Mouse (Mus musculus) kidney, postnatal 0 days (tissue): ENCODE data around the gene Dpp4. TPM values are rescaled to one million over a fixed set of nuclear protein-coding genes. Genes with fewer than 3 reads are reported as not detected.

Experiments used
- ATAC-seq: fragments of 200-750 bp; cut with Nextera tagmentation; replicated peaks from 2 replicates; pipeline ENCODE4 v1.8.0; 2017; ENCODE audit warnings: low read depth, moderate number of reproducible peaks, moderate TSS enrichment, moderate library complexity; ENCODE audit not compliant: low FRiP score
- DNase-seq: peaks from one replicate; pipeline ENCODE4 v3.0.0-alpha.2; 2016; ENCODE audit warnings: low spot score
- H3K27ac ChIP-seq: fragments of 300-500 bp; sonication (generic); 2 replicates; pipeline ENCODE4 v1.5.1; 2014; ENCODE audit warnings: mild to moderate bottlenecking
- H3K27me3 ChIP-seq: fragments of 300-500 bp; sonication (generic); 2 replicates; pipeline ENCODE4 v1.6.1; 2014; ENCODE audit warnings: low read length, mixed read lengths; ENCODE audit not compliant: insufficient read depth
- H3K36me3 ChIP-seq: fragments of 300-500 bp; sonication (generic); 2 replicates; pipeline ENCODE4 v1.6.1; 2014; ENCODE audit warnings: low read length, mixed read lengths; ENCODE audit not compliant: insufficient read depth
- H3K4me1 ChIP-seq: fragments of 300-500 bp; sonication (generic); replicated peaks from 2 replicates; pipeline ENCODE4 v1.6.1; 2014; ENCODE audit warnings: antibody characterized with exemption, low read length, mixed read lengths; ENCODE audit not compliant: insufficient read depth
- H3K4me2 ChIP-seq: fragments of 300-500 bp; sonication (generic); 2 replicates; pipeline ENCODE4 v1.6.1; 2014; ENCODE audit warnings: mild to moderate bottlenecking, low read length, moderate library complexity, mixed read lengths
- H3K4me3 ChIP-seq: fragments of 300-500 bp; sonication (generic); replicated peaks from 2 replicates; pipeline ENCODE4 v1.5.1; 2014; ENCODE audit warnings: low read depth, low read length
- H3K9ac ChIP-seq: fragments of 300-500 bp; sonication (generic); 2 replicates; pipeline ENCODE4 v1.6.1; 2014; ENCODE audit warnings: low read depth, low read length
- H3K9me3 ChIP-seq: fragments of 300-500 bp; sonication (generic); replicated peaks from 2 replicates; pipeline ENCODE4 v1.6.1; 2016; ENCODE audit warnings: low read length, inconsistent platforms, mixed read lengths
- CTCF ChIP-seq: IDR thresholded peaks from 2 replicates; pipeline ENCODE4 v1.5.1; 2016; ENCODE audit warnings: antibody characterized with exemption, low read depth, mild to moderate bottlenecking, moderate library complexity
- WGBS: fragments of 180-500 bp; shearing (Covaris S2); extraction: QIAGEN DNeasy Blood & Tissue Kit; methylation state at CpG from one replicate; pipeline ENCODE4 v1.1.7; 2014; 5-methylcytosine and 5-hydroxymethylcytosine counted together
- polyA plus RNA-seq: library from polyadenylated mRNA; unstranded; fragments of >200 nt; fragmentation: Nextera tagmentation; extraction: Ambion mirVana; gene quantifications from 2 replicates; pipeline ENCODE4 v1.2.1, GENCODE M21; 2015

Dpp4 gene
- polyA plus RNA-seq, 1 experiment from 2014 or later: 87.8 TPM

GRCm38 (mm10) chr2:62306978-62307377 is 105.1 kb downstream of the Dpp4 start:
- H3K27ac ChIP-seq: no peak overlapping the region
- no peak overlapping the region for H3K4me3 ChIP-seq
- no peak for ATAC-seq
- TF ChIP-seq CTCF: no peak
- H3K9ac ChIP-seq: no peak overlapping the region
- no peaks in the 10 kb centered on the region for H3K36me3 ChIP-seq
- no peaks in the 10 kb centered on the region for H3K9me3 ChIP-seq
- no peaks in the 10 kb centered on the region for H3K4me1 ChIP-seq
- no peak overlapping the region for H3K4me2 ChIP-seq
- no peak for DNase-seq
- no peaks in the 10 kb centered on the region for H3K27me3 ChIP-seq
- WGBS: 70% methylated on average over 5 of the region's 5 CpGs

GRCm38 (mm10) chr2:62301716-62302115 is 110.3 kb downstream of the Dpp4 start:
- no peaks in the 10 kb centered on the region for H3K4me1 ChIP-seq
- WGBS: 95% methylated on average over 2 of the region's 2 CpGs
- H3K9me3 ChIP-seq: no peaks in the 10 kb centered on the region
- no peaks in the 10 kb centered on the region for H3K36me3 ChIP-seq
- H3K9ac ChIP-seq: no peak overlapping the region
- DNase-seq (no peak), ATAC-seq (no peak)
- no peak overlapping the region for H3K4me2 ChIP-seq
- no peak overlapping the region for H3K27ac ChIP-seq
- no peak for TF ChIP-seq CTCF
- no peaks in the 10 kb centered on the region for H3K27me3 ChIP-seq
- no peak overlapping the region for H3K4me3 ChIP-seq

GRCm38 (mm10) chr2:62293846-62294245 is 118.2 kb downstream of the Dpp4 start:
- WGBS: 50% methylated on average over 2 of the region's 2 CpGs
- H3K9me3 ChIP-seq: no peaks in the 10 kb centered on the region
- DNase-seq: no peak
- H3K4me3 ChIP-seq: no peak overlapping the region
- H3K27ac ChIP-seq: no peak overlapping the region
- no peak overlapping the region for H3K4me2 ChIP-seq
- H3K36me3 ChIP-seq: no peaks in the 10 kb centered on the region
- H3K27me3 ChIP-seq: no peaks in the 10 kb centered on the region
- no peak overlapping the region for H3K9ac ChIP-seq
- ATAC-seq: no peak
- no peak for TF ChIP-seq CTCF
- H3K4me1 ChIP-seq: no peaks in the 10 kb centered on the region

- Histone ChIP-seq H3K4me1 (no peaks in the 10 kb centered on the region), H3K27ac (no peak overlapping the region), H3K36me3 (no peaks in the 10 kb centered on the region), H3K4me3 (no peak overlapping the region), H3K9ac (no peak overlapping the region), H3K9me3 (no peaks in the 10 kb centered on the region), H3K27me3 (no peaks in the 10 kb centered on the region), H3K4me2 (no peak overlapping the region)
- TF ChIP-seq CTCF: no peak
- WGBS: 80% methylated on average over 4 of the region's 4 CpGs
- DNase-seq (no peak), ATAC-seq (no peak)
Measured at GRCm38 (mm10) chr2:62287532-62287931, 124.5 kb downstream of the Dpp4 start.

GRCm38 (mm10) chr2:62285847-62286246 is 126.2 kb downstream of the Dpp4 start:
- Histone ChIP-seq H3K9me3 (no peaks in the 10 kb centered on the region), H3K9ac (no peak overlapping the region), H3K27ac (no peak overlapping the region), H3K36me3 (no peaks in the 10 kb centered on the region), H3K27me3 (no peaks in the 10 kb centered on the region), H3K4me3 (no peak overlapping the region), H3K4me2 (no peak overlapping the region), H3K4me1 (no peaks in the 10 kb centered on the region)
- WGBS: 0% methylated on average over 2 of the region's 2 CpGs
- TF ChIP-seq CTCF: peak; percentile 60
- no peak for ATAC-seq
- DNase-seq: peak; percentile 53

GRCm38 (mm10) chr2:62285026-62285425 is 127.0 kb downstream of the Dpp4 start:
- H3K27me3 ChIP-seq: no peaks in the 10 kb centered on the region
- no peak overlapping the region for H3K27ac ChIP-seq
- ATAC-seq: no peak
- H3K4me3 ChIP-seq: no peak overlapping the region
- WGBS: 75% methylated on average over 2 of the region's 2 CpGs
- H3K9me3 ChIP-seq: no peaks in the 10 kb centered on the region
- no peak overlapping the region for H3K4me2 ChIP-seq
- H3K36me3 ChIP-seq: no peaks in the 10 kb centered on the region
- no peaks in the 10 kb centered on the region for H3K4me1 ChIP-seq
- DNase-seq: no peak
- no peak for TF ChIP-seq CTCF
- no peak overlapping the region for H3K9ac ChIP-seq

Other genes starting within 250 kb of the Dpp4 start
- gene Gcg, start 71.4 kb upstream of the Dpp4 start, polyA plus RNA-seq: not detected in 2 replicates
- 5.5 and 6.1 TPM in 2 replicates for gene Fap, start 161.8 kb upstream of the Dpp4 start, polyA plus RNA-seq
- gene Ifih1, start 234.0 kb upstream of the Dpp4 start, polyA plus RNA-seq: 5.5 and 6.2 TPM in 2 replicates